ENCODE assay signal across 8 mouse cellular contexts in the genomic region with DNA sequence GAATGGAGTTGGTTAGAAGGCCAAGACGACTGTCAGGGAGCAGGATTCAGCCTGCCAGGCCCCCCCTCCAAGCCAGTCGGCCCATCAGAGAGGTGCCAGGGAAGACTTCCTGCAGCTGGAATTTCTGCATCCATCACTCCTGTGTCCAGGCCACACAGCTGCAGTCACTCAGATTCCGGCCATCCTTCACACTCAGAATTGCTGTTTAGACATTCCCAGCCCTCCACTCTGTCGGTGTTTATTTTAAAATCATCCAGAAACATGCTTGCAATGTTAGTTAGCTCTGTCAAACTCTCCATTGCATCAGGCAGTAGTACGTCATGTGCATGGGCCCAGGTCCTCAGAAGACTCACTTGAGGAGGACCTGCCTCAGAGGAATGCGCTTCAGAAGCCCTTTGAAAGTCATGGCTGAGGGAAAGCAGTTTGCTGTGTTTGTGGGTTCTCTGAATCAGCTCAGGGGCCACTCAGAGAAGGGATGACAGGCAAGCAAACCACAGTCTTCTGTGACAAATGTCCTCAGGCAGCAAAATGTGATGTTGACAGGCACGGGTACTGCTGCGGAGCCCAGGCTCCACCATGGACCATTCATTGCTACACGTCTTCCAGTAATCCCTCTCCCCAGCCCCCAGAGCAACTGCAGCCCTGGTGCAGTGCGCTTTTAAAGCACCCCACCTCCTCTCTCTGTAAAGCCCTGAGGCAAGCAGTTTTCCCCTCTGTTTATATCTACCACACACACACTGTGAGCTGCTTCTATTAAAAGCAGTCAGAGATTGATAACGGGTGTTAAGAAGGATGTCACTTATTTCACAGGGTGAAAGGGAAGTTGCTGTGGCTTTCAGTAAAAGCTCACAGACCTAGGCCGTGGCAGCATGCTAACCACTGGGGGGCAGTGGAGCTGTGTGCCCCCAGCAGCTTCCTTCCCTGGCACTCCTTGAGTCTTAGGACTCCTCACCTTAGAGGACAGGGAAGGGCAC.
A peak's percentile ranks its signal among the peaks of the same experiment; 100 is the strongest.
DNase-seq lines count a peak whose midpoint lies in the region; ATAC-seq and TF ChIP-seq lines count a peak whose summit lies in the region.

No protein-coding gene starts in this region.

- DNase-seq in cerebellum, adult 2 months, result peak in 1 of 2 experiments; percentile 20
- no peak for DNase-seq in cerebellum, adult 9-11 months
- DNase-seq in 3T3-L1 (ENCODE audit: low read depth, low spot score), result peak; percentile 75
- peak; percentile 43 for DNase-seq in c-Kit-positive CD71-negative TER-119-negative erythroid progenitor cells, embryonic 14.5 days (ENCODE audit: low read depth)
- peak; percentile 48 to 68 for DNase-seq in heart, postnatal 14 days
- DNase-seq in thymus, postnatal 0 days (ENCODE audit: low spot score), result peak; percentile 90

- TF ChIP-seq POLR2A in cerebellum, adult 2 months (IDR thresholded peaks at IDR 0.05; ENCODE audit: borderline replicate concordance, insufficient read depth, low read length), result no peak

- intact Hi-C loops in heart, postnatal 14 days (cut with DNase I), result loop anchor here (1.0 to 2.0 kb wide), 2 partner anchors 24 to 120 kb away; a partner anchor contains a TSS

- TF ChIP-seq CTCF in cerebellum, adult 2 months (IDR thresholded peaks at IDR 0.05; ENCODE audit: borderline replicate concordance, insufficient read depth, low read depth, low read length), result peak; percentile 37; the same call in 1 of the 2 replicates

- H3K9me3 ChIP-seq in limb, embryonic 13.5 days, result no peaks in the 10 kb centered on the region
- no peaks in the 10 kb centered on the region for H3K9me3 ChIP-seq in midbrain, embryonic 16.5 days (replicated peaks; ENCODE audit: control insufficient read depth, low read length, poor library complexity, severe bottlenecking)

- H3K36me3 ChIP-seq in limb, embryonic 13.5 days, result no peaks in the 10 kb centered on the region
- H3K36me3 ChIP-seq in midbrain, embryonic 16.5 days (ENCODE audit: control insufficient read depth, insufficient read depth, low read length), result no peaks in the 10 kb centered on the region

- H3K4me2 ChIP-seq in limb, embryonic 13.5 days (replicated peaks), result no peak overlapping the region
- no peak overlapping the region for H3K4me2 ChIP-seq in midbrain, embryonic 16.5 days (ENCODE audit: low read length)

- H3K27ac ChIP-seq in cerebellum, adult 2 months (ENCODE audit: insufficient read depth, low read length), result no peak overlapping the region
- H3K27ac ChIP-seq in limb, embryonic 13.5 days, result peak overlapping the region; percentile 28; the same call in 1 of the 2 replicates
- H3K27ac ChIP-seq in midbrain, embryonic 16.5 days (ENCODE audit: low read length), result peak overlapping the region; percentile 10; the same call in 1 of the 2 replicates

- H3K4me1 ChIP-seq in cerebellum, adult 2 months (ENCODE audit: control insufficient read depth, insufficient read depth, low read length), result peaks cover 14% of the 10 kb centered on the region
- peaks cover 41% of the 10 kb centered on the region for H3K4me1 ChIP-seq in limb, embryonic 13.5 days
- no peaks in the 10 kb centered on the region for H3K4me1 ChIP-seq in midbrain, embryonic 16.5 days (ENCODE audit: control insufficient read depth, insufficient read depth, low read length)

- peak overlapping the region; percentile 39; the same call in 1 of the 2 replicates for H3K9ac ChIP-seq in limb, embryonic 13.5 days
- no peak overlapping the region for H3K9ac ChIP-seq in midbrain, embryonic 16.5 days (ENCODE audit: low read depth, low read length)

- no peak overlapping the region for H3K4me3 ChIP-seq in cerebellum, adult 2 months (replicated peaks; ENCODE audit: insufficient read depth, low read depth, low read length)
- no peak overlapping the region for H3K4me3 ChIP-seq in limb, embryonic 13.5 days
- H3K4me3 ChIP-seq in midbrain, embryonic 16.5 days (ENCODE audit: low read depth, low read length), result no peak overlapping the region

- no peaks in the 10 kb centered on the region for H3K27me3 ChIP-seq in cerebellum, adult 2 months (ENCODE audit: control insufficient read depth, insufficient read depth, low read length)
- H3K27me3 ChIP-seq in limb, embryonic 13.5 days, result no peaks in the 10 kb centered on the region
- no peaks in the 10 kb centered on the region for H3K27me3 ChIP-seq in midbrain, embryonic 16.5 days (ENCODE audit: control insufficient read depth, insufficient read depth, low read depth, low read length)

- ATAC-seq in limb, embryonic 13.5 days (ENCODE audit: low FRiP score, low read depth), result peak; percentile 39; the same call in 1 of the 2 replicates
- peak; percentile 70 for ATAC-seq in midbrain, embryonic 16.5 days

- WGBS in cerebellum, adult 2 months, result 78% methylated on average over 12 of the region's 12 CpGs
- WGBS in limb, embryonic 13.5 days, result 33% methylated on average over 12 of the region's 12 CpGs
- 62% methylated on average over 12 of the region's 12 CpGs for WGBS in midbrain, embryonic 16.5 days
